Mouse (Mus musculus): ENCODE data around the gene Gm10959. TPM values are rescaled to one million over a fixed set of nuclear protein-coding genes. Genes with fewer than 3 reads are reported as not detected.

The Gm10959 gene
- polyA plus RNA-seq, 1 experiment from 2014 or later: not detected

DNA sequence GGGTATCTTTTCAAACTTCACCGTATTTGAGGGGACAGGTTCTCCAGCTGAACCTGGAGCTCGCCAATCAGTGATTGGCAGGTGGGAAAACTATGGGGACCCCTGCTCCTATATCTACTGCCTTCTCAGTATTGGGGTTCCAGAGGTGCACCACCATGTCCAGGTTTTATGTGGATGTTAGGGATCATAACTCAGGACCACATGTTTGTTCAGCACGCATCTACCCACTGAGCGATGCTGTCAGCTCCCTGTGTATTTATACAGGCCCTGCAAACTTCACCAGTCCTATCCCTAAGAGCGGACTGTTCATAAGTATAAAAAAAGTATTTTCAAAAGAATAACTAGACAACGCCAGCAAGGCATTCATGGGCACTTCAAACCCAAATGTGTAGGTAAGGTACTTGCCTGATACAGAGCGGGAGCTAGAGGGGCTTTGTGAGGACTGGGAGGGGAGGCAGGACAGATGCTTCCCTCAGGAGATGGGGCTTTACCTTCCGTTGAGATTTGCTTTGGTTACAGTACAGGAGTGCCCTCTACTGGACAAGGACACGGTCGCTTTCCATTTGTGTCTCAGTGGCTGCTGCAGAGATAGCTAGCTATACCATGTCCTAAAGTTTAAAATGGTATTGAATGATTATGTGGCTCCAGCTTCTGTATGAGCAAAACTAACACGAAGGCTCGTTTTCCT, 15.3 kb downstream of the Gm10959 start:
- no peaks in the 10 kb centered on the region for H3K4me1 ChIP-seq (ENCODE audit: control insufficient read depth, insufficient read depth, low read length)
- H3K9ac ChIP-seq (ENCODE audit: low read length): no peak overlapping the region
- ATAC-seq (ENCODE audit: insufficient read depth, low FRiP score, low TSS enrichment): no peak; the same call in 1 of the 2 replicates
- no peaks in the 10 kb centered on the region for H3K27me3 ChIP-seq (ENCODE audit: control insufficient read depth, insufficient read depth, low read length)
- 46% methylated on average over 12 of the region's 12 CpGs for WGBS
- H3K9me3 ChIP-seq (ENCODE audit: control insufficient read depth, low read length): no peaks in the 10 kb centered on the region
- peak; percentile 69 for DNase-seq (ENCODE audit: low spot score)
- H3K27ac ChIP-seq (ENCODE audit: low read depth, low read length): no peak overlapping the region
- no peak overlapping the region for H3K4me2 ChIP-seq (ENCODE audit: low read depth)
- H3K4me3 ChIP-seq (ENCODE audit: low read depth, low read length): no peak overlapping the region
- H3K36me3 ChIP-seq (ENCODE audit: control insufficient read depth, insufficient read depth, low read length): no peaks in the 10 kb centered on the region

DNA sequence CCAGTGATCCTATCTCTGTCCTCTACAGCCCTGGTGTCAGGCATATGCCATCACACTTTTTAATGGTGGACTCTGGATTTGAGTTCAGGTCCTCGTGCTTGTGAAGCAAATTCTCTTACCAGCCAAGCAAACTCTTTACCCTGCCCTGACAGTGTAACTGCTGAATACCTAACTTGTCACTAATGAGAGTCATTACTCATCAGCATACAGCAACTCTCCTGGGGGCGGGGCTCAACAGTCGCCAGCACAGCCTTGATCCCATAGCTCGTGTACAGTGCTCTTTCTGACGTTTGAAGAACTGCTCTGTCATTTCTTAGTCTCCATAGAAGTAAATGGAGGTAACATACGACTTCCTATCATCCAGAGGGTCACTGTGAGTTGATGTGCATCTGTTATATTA, 20.9 kb downstream of the Gm10959 start:
- DNase-seq (ENCODE audit: low spot score): no peak
- H3K9ac ChIP-seq (ENCODE audit: low read length): no peak overlapping the region
- H3K4me1 ChIP-seq (ENCODE audit: control insufficient read depth, insufficient read depth, low read length): no peaks in the 10 kb centered on the region
- H3K27ac ChIP-seq (ENCODE audit: low read depth, low read length): no peak overlapping the region
- ATAC-seq (ENCODE audit: insufficient read depth, low FRiP score, low TSS enrichment): no peak
- H3K4me3 ChIP-seq (ENCODE audit: low read depth, low read length): no peak overlapping the region
- no peaks in the 10 kb centered on the region for H3K9me3 ChIP-seq (ENCODE audit: control insufficient read depth, low read length)
- no peaks in the 10 kb centered on the region for H3K27me3 ChIP-seq (ENCODE audit: control insufficient read depth, insufficient read depth, low read length)
- H3K4me2 ChIP-seq (ENCODE audit: low read depth): no peak overlapping the region
- H3K36me3 ChIP-seq (ENCODE audit: control insufficient read depth, insufficient read depth, low read length): no peaks in the 10 kb centered on the region
- WGBS: 80% methylated on average over 6 of the region's 6 CpGs

DNA sequence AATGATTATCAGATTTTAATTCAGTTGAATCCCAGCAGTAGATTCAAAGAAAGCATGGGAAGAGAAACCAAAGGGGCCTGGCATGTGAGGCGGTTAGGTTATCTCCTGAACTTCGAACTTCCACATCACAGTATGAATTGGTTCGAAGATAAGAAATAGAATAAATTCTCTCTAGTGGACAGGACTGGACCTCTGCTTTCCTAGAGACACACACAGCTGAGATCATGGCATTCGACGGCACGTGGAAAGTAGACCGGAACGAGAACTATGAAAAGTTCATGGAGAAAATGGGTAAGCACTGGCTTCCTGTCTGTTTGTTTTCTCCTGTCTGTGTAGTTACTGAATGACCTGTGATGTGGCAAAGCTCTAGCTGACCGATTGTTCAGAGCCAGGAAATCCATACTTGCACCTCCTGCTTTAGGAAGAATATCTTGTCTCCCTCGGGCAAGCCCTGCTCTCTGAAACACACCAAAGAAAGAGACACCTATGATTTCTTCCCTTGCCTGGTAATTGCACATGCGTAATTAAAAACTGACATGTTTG, 23.9 kb downstream of the Gm10959 start:
- Histone ChIP-seq H3K4me2 (ENCODE audit: low read depth) (no peak overlapping the region), H3K36me3 (ENCODE audit: control insufficient read depth, insufficient read depth, low read length) (no peaks in the 10 kb centered on the region), H3K4me3 (ENCODE audit: low read depth, low read length) (no peak overlapping the region), H3K4me1 (ENCODE audit: control insufficient read depth, insufficient read depth, low read length) (no peaks in the 10 kb centered on the region), H3K9me3 (ENCODE audit: control insufficient read depth, low read length) (no peaks in the 10 kb centered on the region), H3K27ac (ENCODE audit: low read depth, low read length) (no peak overlapping the region), H3K27me3 (ENCODE audit: control insufficient read depth, insufficient read depth, low read length) (no peaks in the 10 kb centered on the region), H3K9ac (ENCODE audit: low read length) (no peak overlapping the region)
- ATAC-seq (ENCODE audit: insufficient read depth, low FRiP score, low TSS enrichment) (no peak), DNase-seq (ENCODE audit: low spot score) (no peak)
- WGBS: 88% methylated on average over 11 of the region's 11 CpGs

DNA sequence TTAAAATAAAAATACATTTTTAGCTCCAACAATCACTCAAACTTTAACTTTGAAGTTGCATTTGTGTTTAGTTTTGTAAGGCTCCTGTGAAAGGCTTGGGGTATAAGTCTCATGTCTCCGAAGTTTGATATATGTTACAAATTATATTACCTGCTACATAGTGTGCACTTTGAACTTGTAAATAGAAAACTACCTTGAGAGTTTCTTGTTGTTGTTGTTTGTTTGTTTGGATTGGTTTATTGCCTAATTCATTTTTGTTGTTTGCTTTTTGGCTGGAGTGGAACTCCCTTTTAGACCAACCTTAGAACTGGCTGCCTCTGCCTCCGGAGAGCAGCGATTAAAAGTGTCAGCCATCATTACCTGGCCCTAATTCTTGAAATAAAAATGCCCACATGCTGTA, 24.4 kb downstream of the Gm10959 start, which contains the start of gene Fabp2:
Fabp2 (plus strand) TSS at position 301 of the 400 bp plus-strand sequence.
- Histone ChIP-seq H3K4me2 (ENCODE audit: low read depth) (no peak within 1 kb of the TSS), H3K27me3 (ENCODE audit: control insufficient read depth, insufficient read depth, low read length) (no peaks in the 10 kb centered on the region), H3K4me3 (ENCODE audit: low read depth, low read length) (no peak within 1 kb of the TSS), H3K27ac (ENCODE audit: low read depth, low read length) (no peak within 1 kb of the TSS), H3K36me3 (ENCODE audit: control insufficient read depth, insufficient read depth, low read length) (no peaks in the 10 kb centered on the region), H3K9me3 (ENCODE audit: control insufficient read depth, low read length) (no peaks in the 10 kb centered on the region), H3K9ac (ENCODE audit: low read length) (no peak within 1 kb of the TSS), H3K4me1 (ENCODE audit: control insufficient read depth, insufficient read depth, low read length) (no peaks in the 10 kb centered on the region)
- WGBS: 94% methylated on average over 3 of the region's 3 CpGs
- ATAC-seq (ENCODE audit: insufficient read depth, low FRiP score, low TSS enrichment) (no peak), DNase-seq (ENCODE audit: low spot score) (no peak)

DNA sequence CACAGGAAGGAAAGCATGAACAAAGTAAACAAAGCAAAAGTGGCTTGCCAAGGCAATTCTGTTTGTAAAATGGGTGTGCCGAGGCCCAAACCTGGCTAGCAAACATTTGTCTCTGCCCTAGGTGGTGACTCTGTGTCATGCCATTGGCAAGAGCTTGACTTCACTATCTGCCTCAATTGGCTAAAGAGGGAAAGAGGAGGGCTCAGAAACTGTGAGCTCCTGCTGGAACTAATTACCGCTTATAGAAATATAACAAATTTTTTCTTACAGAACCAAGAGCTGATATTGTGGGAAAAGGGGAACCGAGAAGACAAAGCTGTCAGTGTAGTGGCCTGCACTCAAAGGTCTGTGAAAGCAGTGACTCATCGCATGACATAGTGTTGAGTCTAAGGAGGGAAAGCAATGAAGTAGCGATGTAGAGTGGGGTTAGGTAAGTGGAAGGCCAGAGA, 30.8 kb downstream of the Gm10959 start:
- H3K4me1 ChIP-seq (ENCODE audit: control insufficient read depth, insufficient read depth, low read length): no peaks in the 10 kb centered on the region
- H3K36me3 ChIP-seq (ENCODE audit: control insufficient read depth, insufficient read depth, low read length): no peaks in the 10 kb centered on the region
- no peak overlapping the region for H3K27ac ChIP-seq (ENCODE audit: low read depth, low read length)
- H3K4me3 ChIP-seq (ENCODE audit: low read depth, low read length): no peak overlapping the region
- H3K27me3 ChIP-seq (ENCODE audit: control insufficient read depth, insufficient read depth, low read length): no peaks in the 10 kb centered on the region
- H3K4me2 ChIP-seq (ENCODE audit: low read depth): no peak overlapping the region
- ATAC-seq (ENCODE audit: insufficient read depth, low FRiP score, low TSS enrichment): no peak
- no peak for DNase-seq (ENCODE audit: low spot score)
- H3K9ac ChIP-seq (ENCODE audit: low read length): no peak overlapping the region
- H3K9me3 ChIP-seq (ENCODE audit: control insufficient read depth, low read length): no peaks in the 10 kb centered on the region
- 93% methylated on average over 5 of the region's 5 CpGs for WGBS

DNA sequence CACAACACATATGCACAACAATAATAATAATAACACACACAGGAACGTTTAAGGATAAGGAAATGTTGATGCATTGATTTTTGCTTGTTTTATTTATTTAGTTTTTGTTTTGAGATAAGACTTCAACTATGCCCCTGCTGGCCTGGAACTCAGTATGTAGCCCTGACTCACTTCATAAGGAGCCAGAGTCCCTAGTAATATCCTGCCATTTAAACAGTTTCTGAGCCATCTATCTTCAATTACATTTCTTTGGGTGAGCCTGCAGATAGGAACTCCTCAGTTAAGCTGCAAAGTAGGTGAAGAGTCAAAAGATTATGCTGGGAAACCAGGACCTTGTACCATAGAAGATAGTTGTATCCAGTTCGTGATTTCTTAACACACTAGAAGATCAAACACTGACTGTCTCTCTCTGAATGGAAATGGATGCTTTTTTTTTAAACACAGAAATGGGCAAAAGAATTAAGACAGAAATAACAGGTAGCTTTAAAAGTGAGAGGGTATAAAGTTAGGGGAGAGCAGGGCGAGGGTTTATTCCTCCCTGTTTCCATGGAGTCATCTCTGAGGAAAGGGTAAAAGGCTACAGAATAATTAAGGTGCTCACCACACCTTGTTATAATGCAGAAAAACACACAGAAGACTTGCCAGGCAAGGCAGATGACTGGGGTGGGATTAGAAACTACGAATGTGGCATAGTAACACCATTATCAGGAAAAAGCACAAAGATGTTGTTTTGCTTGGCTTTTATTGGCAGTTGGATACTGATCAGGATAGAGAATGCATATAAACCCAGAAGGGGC, 31.5 kb downstream of the Gm10959 start:
- Histone ChIP-seq H3K27me3 (ENCODE audit: control insufficient read depth, insufficient read depth, low read length) (no peaks in the 10 kb centered on the region), H3K27ac (ENCODE audit: low read depth, low read length) (no peak overlapping the region), H3K36me3 (ENCODE audit: control insufficient read depth, insufficient read depth, low read length) (no peaks in the 10 kb centered on the region), H3K9me3 (ENCODE audit: control insufficient read depth, low read length) (no peaks in the 10 kb centered on the region), H3K4me2 (ENCODE audit: low read depth) (no peak overlapping the region), H3K9ac (ENCODE audit: low read length) (no peak overlapping the region), H3K4me3 (ENCODE audit: low read depth, low read length) (no peak overlapping the region), H3K4me1 (ENCODE audit: control insufficient read depth, insufficient read depth, low read length) (no peaks in the 10 kb centered on the region)
- 82% methylated on average over 4 of the region's 4 CpGs for WGBS
- DNase-seq (ENCODE audit: low spot score): no peak
- ATAC-seq (ENCODE audit: insufficient read depth, low FRiP score, low TSS enrichment): no peak

DNA sequence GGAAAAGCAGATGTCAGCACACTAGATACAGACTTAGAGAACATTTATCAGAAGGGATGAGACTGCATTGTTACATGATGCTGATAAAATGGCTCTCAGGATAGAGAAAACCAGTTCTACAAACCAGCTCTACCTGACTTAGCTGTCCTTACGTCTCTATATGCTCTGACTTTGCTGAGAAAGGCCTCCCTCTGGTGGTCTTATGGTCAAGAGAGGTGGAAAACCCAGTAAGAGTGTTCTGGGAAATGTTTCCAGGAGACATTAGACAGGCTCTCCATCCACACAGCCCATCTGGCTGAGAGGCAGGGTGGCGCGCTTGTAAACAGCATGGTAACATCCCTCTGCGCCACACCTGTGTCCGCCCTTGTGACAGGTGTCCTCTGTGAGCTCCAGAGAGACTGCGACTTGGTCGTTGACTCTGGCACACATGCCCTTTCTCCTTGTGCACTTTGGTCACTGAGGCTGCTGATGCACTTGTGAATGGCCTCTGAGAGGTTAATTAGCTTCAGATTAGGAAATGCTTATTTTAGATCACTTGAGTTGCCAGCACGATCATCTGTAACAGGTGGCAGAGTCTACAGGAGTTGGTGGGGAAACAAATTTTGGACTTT, 40.4 kb downstream of the Gm10959 start:
- no peak overlapping the region for H3K9ac ChIP-seq (ENCODE audit: low read length)
- ATAC-seq (ENCODE audit: insufficient read depth, low FRiP score, low TSS enrichment) (no peak), DNase-seq (ENCODE audit: low spot score) (no peak)
- H3K27ac ChIP-seq (ENCODE audit: low read depth, low read length): no peak overlapping the region
- H3K4me1 ChIP-seq (ENCODE audit: control insufficient read depth, insufficient read depth, low read length): no peaks in the 10 kb centered on the region
- no peaks in the 10 kb centered on the region for H3K36me3 ChIP-seq (ENCODE audit: control insufficient read depth, insufficient read depth, low read length)
- no peaks in the 10 kb centered on the region for H3K27me3 ChIP-seq (ENCODE audit: control insufficient read depth, insufficient read depth, low read length)
- H3K4me2 ChIP-seq (ENCODE audit: low read depth): no peak overlapping the region
- 90% methylated on average over 8 of the region's 8 CpGs for WGBS
- H3K4me3 ChIP-seq (ENCODE audit: low read depth, low read length): no peak overlapping the region
- H3K9me3 ChIP-seq (ENCODE audit: control insufficient read depth, low read length): no peaks in the 10 kb centered on the region

DNA sequence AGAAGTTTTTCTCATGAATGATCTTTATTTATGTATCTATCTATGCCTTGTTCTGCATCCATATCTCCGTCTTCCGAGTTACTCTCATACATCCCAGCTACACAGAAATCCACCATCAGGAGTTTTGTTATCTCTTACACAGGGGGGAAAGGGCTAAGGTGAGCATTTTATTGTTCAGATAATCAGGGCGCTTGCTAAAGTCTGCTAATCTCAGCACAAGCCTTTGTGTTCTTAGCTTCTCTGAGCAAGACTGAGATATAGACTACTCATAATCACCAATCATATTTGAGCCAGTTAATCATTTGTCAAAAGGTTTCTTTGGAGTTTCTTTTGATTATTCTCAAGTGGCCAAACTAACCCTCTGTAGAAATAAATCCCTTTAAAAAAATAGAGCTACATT, 41.6 kb downstream of the Gm10959 start:
- Histone ChIP-seq H3K27me3 (ENCODE audit: control insufficient read depth, insufficient read depth, low read length) (no peaks in the 10 kb centered on the region), H3K36me3 (ENCODE audit: control insufficient read depth, insufficient read depth, low read length) (no peaks in the 10 kb centered on the region), H3K4me3 (ENCODE audit: low read depth, low read length) (no peak overlapping the region), H3K9ac (ENCODE audit: low read length) (no peak overlapping the region), H3K9me3 (ENCODE audit: control insufficient read depth, low read length) (no peaks in the 10 kb centered on the region), H3K4me1 (ENCODE audit: control insufficient read depth, insufficient read depth, low read length) (no peaks in the 10 kb centered on the region), H3K27ac (ENCODE audit: low read depth, low read length) (no peak overlapping the region), H3K4me2 (ENCODE audit: low read depth) (no peak overlapping the region)
- DNase-seq (ENCODE audit: low spot score) (no peak), ATAC-seq (ENCODE audit: insufficient read depth, low FRiP score, low TSS enrichment) (no peak)
- WGBS: 94% methylated on average over 3 of the region's 3 CpGs
